Mouse (Mus musculus): Measurements from ENCODE around the gene Olfr104-ps.

Olfr104-ps gene

GRCm38 (mm10) chr17:37359282-37359681 lies at the start of gene Olfr104-ps:
TSS of gene Olfr104-ps (plus strand) at chr17:37359582.
- no peak for DNase-seq (ENCODE audit: low spot score in 2 of 2)

GRCm38 (mm10) chr17:37310146-37310699 lies 49.2 kb upstream of the Olfr104-ps start:
- DNase-seq (ENCODE audit: low spot score in 2 of 2): no peak

GRCm38 (mm10) chr17:37316954-37317353 lies 42.4 kb upstream of the Olfr104-ps start, which contains the start of gene Olfr102:
TSS of gene Olfr102 (minus strand) at chr17:37317054.
- DNase-seq (ENCODE audit: low spot score in 2 of 2): no peak

- no peak for DNase-seq (ENCODE audit: low spot score in 2 of 2)
Measured at GRCm38 (mm10) chr17:37339598-37339997, 19.8 kb upstream of the Olfr104-ps start, which contains the start of gene Olfr103. TSS of gene Olfr103 (minus strand) at chr17:37339698.

- DNase-seq (ENCODE audit: low spot score in 2 of 2): no peak
Measured at GRCm38 (mm10) chr17:37378733-37379132, 19.4 kb downstream of the Olfr104-ps start, which contains the start of gene Olfr105-ps. TSS of gene Olfr105-ps (plus strand) at chr17:37379033.

- DNase-seq (ENCODE audit: low spot score in 2 of 2): no peak
Measured at GRCm38 (mm10) chr17:37390093-37390492, 30.7 kb downstream of the Olfr104-ps start, which contains the start of gene Olfr106-ps. TSS of gene Olfr106-ps (plus strand) at chr17:37390393.

GRCm38 (mm10) chr17:37398926-37399325 lies 39.5 kb downstream of the Olfr104-ps start, which contains the start of gene Olfr107:
TSS of gene Olfr107 (plus strand) at chr17:37399226.
- DNase-seq (ENCODE audit: low spot score in 2 of 2): no peak

GRCm38 (mm10) chr17:37413380-37413779 lies 54.0 kb downstream of the Olfr104-ps start:
- DNase-seq (ENCODE audit: low spot score in 2 of 2): no peak
